Mouse (Mus musculus): Measurements from ENCODE around the gene Tubal3.

Gene Tubal3

DNA sequence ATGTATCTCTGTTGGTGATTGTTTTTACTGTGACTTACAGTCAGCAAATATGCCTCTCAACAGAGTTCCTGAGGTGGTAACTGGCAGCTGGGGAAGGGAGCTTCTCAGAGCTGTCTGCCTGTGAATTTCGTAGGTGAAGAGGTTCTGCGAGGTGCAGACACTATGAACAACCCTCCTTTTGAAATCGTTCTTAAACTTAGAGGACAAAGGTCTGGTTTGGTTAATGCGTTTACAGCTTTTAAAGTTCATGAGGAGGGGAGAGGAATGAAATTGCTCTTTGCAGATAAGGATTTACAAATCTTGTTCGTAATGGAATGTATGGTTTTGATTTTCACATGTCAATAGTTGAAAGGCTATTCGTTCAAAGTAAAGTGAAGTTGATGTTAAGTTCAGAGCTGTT, 7.6 kb downstream of the Tubal3 start:
- DNase-seq = no peak

DNA sequence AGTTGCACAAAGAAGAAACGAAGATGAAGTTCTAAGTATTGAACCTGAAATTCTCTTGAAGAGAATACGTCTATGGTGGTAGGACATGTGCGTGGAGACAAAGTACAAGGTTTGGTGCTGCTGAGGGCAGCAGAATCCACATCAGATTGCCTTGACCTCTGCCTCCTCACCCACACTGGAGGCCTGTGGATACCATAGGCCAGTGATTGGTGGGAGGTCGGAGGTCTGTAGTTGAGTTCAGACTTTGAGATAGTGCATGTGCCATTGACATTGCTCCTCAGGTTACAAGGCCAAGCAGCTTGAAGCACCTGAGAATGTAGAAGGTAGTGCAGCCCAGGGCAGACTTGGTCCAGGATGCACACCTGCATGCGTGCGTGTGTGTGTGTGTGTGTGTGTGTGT, 8.0 kb downstream of the Tubal3 start:
- DNase-seq = no peak

DNA sequence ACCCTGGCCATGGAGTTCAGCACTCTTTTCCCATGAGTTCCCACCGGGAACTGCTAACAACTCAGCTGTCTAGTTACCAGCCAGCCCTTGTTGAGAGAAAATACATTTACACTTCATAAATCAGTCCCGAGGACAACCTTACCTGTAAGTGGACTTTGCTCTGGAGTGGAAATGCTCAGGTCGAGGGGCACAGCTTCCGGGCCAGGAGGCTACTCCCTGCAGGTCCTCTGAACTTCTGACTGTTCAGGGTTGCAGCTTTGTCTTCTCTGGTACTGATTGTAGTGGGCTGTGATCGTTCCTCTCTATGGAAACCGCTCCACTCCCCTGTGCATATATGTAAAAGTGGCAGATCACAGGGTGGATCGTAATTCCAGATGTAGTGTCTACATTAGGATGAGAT, 26.6 kb downstream of the Tubal3 start:
- DNase-seq = no peak

DNA sequence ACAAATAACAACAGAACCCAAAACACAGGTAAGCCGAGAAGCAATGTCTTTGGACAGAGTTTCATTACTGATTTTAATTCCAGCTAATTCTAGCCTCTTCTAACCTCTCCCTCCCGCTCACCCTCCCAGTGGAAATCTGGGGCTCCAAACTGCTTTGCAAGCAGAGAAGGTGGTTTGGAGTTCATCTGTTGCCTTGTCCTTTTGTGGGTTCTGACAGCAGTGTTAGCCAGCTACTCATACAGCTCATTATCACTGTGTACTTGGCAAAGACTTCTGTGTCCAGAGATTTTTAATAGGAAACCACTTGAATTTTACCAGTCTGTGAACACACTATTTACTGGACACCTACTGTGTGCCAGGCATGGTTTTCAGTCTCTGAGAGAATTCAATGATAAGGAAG, 27.2 kb downstream of the Tubal3 start, which contains the start of gene Ucn3:
Gene Ucn3, minus strand, starts transcription at position 101 of the 400 bp plus-strand sequence.
- DNase-seq = no peak

DNA sequence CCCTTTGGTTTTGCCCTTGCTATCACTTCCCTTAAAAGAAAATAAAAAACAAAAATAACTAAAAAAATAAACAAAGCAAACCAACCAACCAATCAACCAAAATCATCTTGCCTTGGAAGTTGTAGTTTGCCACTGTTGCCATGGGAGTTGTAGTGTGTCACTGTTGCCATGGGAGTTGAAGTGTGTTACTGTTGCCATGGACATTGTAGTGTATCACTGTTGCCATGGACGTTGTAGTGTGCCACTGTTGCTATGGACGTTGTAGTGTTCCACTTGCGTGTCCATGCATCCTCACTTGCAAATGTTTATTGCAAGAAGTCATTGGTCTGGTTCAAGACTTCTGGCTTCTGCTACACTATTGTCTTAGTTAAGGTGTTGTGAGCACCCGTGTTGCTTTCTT, 29.2 kb downstream of the Tubal3 start:
- DNase-seq = no peak

DNA sequence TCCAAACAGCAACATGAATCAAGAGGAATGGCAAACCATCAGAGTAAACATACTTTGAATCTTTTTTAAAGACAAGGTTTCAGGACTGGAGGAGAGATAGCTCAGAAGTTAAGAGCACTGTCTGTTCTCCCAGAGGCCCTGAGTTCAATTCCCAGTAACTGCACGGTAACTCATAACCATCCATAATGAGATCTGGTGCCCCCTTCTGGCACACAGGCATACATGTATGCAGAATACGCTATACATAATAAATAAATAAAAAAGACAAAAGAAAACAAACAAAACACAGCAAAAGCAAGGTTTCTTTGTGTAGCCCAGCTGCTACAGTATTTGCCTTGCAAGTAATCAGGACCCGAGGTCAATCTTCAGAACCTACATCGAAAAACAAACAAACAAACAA, 31.4 kb downstream of the Tubal3 start:
- no peak for DNase-seq

DNA sequence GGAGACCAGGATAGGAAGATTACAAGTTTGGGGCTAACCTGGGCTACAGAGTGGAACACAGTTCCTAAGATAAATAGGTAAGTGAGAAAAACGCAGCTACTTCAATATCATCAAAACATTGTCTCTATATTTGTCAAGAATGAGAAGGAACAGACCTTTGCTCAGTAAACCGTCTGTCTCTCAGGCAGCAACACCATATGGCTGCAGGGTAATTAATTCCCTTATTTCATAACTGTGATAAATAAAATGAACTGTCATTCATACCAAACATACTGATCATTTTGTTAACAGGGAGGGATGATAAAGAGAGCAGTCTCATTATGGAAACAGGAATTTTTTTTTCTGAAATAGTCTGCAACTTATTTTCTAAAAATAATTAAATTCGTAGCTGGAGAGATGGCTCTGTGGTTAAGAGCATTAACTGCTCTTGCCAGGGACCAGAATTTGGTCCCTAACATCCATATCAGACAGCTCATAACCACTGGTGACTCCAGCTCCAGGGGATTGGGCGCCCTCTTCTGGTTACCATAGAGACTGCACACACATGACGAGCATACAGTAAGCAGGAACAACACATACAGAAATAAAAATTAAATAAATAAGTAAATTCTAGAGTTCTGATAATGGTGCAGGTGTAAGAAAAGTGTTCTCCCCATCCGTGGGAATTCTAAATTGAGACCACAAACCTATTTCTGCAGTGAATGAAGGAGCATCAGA, 33.3 kb downstream of the Tubal3 start:
- peak; percentile 6 for DNase-seq

DNA sequence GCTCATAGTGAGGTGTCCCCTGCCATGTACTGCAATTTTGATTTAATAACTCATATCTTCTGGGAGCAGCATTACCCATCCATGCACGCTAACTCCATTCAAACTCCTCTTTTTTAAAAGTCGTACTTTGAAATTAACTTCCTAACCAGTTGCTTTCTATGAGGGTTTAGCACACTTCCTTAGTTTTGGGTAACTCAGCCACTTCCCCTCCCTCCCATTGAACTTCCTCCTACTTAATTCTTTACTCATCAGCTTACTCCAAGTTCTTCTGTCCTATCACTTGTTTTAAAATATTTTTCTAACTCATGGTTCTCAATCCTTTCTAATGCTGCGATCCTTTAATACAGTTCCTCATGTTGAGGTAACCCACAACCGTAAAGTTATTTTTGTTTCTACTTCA, 50.8 kb downstream of the Tubal3 start:
- DNase-seq = no peak

Measured in liver (tissue).